Mouse (Mus musculus): ENCODE results near the gene Ksr2.

- TF ChIP-seq POLR2A (IDR thresholded peaks at IDR 0.05; ENCODE audit: low read depth, low read length), result no peak
- no peak for TF ChIP-seq CTCF (IDR thresholded peaks at IDR 0.05; ENCODE audit: extremely low read depth, insufficient read length, insufficient replicate concordance, low read depth, low read length)
These were observed 75.0 kb downstream of the Ksr2 start for GRCm38 (mm10) chr5:117488670-117489325.

All from small intestine, adult 2 months (tissue).